Mouse (Mus musculus) gastrocnemius, postnatal 25 days (tissue): ENCODE results near the gene Naglu. TPM values are rescaled to one million over a fixed set of nuclear protein-coding genes. Genes with fewer than 3 reads are reported as not detected.

ENCODE experiments used
- DNase-seq: peaks from one replicate; pipeline ENCODE4 v3.0.0; 2022
- total RNA-seq, 2 experiments: library from RNA; stranded (reverse); gene quantifications; 1 replicate in 1 of 2; 2 replicates in 1 of 2; pipeline ENCODE4 v1.2.3; 2021

The Naglu gene
- total RNA-seq, 2 experiments from 2014 or later = 3.3 to 3.9 TPM

DNA sequence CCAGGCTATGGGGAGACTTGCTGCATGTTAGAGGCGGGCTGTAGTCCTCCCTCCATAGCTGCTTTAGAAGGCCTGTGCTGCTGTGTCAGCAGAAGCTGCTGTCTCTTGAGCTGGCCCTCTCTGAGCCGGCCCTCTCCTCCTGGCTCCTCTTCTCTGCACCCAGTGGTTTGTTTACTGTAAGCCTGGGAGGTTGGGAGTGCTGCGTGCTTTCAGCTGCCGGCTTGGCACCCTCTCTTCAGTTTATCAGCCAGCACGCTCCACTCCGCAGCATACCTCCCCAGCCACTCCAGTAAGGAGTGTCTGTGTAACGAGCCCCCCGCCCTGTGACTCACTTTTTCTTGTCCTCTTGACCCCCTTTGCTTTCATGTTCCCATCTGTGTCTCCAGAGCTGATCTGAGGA, 12.9 kb upstream of the Naglu start:
- DNase-seq = peak; percentile 72

DNA sequence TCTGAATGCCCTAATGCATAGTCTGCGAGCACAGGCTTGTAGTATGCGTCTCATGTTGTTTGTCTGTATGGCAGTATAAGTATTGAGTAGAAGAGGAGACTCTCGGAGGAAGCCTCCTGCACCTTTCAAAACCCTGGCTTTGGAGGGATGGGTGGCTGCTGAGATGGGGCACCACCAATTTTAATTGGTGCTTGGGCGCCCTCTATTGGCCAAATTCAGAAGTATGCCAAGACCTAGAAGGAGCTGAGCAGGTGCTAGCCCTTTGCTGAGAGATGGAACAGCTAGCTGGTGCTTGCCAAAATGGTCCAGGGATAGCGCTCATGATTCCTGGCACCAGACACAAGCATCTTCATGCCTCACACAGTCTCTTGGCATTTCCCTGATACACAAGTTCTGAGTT, 12.0 kb upstream of the Naglu start:
- DNase-seq = peak; percentile 82

DNA sequence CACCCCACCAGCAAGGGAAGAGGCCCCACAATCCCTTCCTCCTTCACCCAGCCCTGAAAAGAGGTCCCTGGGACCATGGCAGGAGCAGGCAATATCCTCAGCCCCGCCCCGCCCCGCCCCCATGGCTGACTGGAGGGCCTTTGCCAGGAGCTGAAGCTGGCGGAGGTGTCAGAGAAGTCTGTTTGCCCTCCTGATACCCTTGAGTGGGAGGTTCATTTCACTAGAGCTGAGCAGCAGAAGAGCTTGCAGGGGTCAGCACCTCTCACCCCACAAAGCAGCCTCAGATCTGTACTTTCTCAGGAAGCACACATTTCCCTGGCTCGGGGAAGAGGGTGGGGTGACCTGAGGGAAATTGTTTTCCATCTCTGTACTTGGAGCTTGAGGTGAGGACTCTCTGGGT, 11.1 kb upstream of the Naglu start:
- DNase-seq = peak; percentile 61

DNA sequence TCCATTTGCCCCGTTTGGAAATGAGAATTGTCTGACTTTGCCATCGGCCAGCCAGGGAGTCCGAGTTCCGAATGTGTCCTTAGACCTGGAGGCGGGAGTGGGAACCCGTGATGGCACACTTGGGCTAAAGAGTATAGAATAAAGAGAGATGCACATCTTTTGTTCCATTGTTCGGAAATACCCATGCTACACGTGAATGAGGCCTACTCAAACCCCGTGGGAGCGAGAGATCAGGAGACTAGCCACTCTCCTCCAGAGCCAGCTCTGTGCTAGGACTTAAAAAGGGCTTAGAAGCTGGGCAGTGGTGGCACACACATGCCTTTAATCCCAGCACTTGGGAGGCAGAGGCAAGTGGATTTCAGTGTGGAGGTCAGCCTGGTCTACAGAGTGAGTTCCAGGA, 10.3 kb upstream of the Naglu start:
- no peak for DNase-seq

DNA sequence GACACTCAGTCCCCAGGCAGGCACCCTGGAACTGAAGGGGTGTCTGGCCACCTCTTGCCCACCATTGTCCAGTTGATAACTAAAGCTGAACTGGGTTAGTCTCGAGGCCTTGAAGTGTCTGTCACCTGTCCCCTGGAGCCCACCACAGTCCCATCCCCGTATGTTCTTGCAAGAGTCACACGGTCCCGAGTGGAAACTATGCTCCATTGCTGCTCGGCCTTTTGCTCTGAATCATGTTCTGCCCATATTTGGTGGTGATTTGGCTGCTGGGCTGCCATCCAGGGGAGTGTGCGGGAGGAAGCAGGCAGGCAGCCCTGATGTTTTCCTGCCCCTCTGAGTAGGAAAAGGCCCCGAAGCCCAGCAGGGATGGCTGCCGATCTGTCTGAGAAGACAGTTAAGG, 9.7 kb upstream of the Naglu start:
- peak; percentile 77 for DNase-seq

DNA sequence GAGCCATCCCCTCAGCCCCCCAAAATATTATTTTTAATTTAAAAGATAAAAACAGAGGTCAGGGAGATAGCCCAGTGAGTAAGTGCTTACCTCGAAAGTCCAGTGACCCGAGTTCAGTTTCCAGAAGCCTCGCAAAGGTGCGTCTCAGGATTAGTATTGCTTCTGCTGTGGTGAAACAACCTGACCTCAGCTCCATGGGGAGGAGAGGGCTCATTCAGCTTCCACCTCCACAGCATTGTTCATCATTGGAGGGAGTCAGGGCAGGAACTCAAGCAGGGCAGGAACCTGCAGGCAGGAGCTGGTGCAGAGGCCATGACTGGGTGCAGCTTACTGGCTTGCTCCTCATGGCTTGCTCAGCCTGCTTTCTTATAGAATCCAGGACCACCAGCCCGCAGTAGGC, 8.8 kb upstream of the Naglu start:
- no peak for DNase-seq

DNA sequence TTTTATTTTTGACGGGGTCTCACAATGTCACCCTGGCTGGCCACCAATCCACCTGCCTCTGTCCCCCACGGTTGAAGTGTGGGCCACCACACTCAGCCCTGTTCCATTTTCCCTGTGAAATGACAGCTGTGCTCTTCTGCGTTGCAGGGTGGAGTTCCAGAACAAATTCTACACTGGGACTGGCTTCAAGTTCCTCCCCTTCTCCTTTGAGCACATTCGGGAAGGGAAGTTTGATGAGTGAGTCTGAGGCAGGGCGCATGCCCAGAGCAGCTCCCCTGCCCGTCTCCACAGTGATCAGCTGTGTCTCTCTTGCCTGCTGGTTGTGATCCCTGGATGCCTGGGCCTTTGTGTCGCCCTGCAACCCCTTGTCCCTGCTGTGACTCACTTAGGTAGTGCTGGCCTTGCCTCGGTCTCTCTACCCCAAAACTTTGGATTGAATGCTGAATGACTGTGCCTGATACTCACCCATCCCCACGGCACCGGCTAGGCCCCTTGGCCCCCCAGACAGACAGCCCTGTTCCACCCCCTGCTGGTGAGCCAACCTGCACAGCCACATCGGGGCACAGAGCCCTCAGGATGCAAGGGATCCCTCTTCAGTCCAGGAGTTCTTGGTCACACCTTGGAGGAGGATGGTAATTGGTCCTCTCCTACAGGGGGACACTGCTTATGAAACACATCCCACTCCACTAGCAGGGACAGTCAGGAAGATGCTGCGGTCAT, 7.5 kb upstream of the Naglu start:
- DNase-seq = peak; percentile 81

DNA sequence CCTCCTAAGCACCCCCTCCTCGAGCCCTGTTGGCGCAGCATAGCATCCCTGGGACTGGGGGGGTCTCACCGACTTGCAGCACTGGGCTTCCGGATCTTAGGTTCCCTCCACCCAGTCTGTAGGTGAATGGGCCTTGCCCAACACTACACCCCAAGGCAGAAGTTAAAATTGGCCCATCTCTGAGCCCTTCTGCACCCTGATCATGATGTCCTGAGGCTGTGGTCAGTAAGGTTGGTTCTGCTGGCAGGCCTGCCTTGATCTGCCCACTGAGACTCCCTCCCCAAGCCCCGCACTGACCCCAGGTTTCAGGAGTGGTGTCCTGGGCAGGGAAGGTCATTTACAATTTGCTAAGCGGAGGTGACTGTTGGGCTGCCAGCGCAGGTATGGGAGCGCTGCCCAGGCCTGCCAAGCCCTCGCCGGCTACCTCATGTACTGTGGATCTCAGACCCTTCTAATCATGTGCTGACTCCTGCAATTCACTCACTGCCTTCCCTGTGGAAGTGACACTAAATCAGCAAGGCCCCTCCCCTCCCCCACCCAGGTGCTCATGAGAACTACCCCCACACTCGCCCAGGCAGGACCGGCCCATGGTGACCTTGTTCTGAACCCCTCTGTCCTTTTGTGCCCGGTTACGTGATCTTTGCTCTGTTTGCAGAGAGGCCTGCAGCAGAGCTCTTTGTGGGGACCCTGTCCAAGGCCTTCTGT, 6.7 kb upstream of the Naglu start:
- peak; percentile 50 for DNase-seq

DNA sequence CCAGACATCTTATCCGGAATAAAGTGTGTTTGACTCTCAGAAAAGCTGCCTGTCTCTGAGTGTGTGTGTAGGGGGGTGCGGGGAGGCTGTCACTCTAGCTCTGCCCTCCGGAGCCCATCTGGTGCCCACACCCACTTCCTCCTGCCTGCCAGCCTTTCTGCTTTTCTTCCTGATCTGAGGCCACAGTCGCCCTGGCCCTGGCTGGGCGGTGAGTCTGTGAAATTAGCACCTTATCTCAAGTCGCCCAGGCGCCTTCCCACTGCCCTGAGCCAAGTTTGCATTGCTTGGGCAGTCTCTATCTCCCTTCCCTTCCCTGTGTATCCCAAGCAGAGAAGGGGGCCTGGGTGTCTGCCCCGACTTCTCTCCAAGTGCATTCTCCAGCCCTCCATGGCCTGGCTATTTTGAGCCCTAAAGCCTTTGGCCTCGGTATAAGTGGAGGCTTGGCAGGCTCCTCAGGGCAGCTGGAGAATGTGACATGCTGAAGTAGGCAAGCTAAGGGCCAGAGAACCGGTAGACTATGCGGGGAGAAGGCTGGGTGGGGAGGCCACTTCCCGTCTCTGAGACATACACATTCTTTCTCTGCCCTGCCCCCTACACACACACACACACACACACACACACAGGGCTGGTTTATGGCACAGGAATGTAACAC, 6.0 kb upstream of the Naglu start:
- DNase-seq = peak; percentile 78

DNA sequence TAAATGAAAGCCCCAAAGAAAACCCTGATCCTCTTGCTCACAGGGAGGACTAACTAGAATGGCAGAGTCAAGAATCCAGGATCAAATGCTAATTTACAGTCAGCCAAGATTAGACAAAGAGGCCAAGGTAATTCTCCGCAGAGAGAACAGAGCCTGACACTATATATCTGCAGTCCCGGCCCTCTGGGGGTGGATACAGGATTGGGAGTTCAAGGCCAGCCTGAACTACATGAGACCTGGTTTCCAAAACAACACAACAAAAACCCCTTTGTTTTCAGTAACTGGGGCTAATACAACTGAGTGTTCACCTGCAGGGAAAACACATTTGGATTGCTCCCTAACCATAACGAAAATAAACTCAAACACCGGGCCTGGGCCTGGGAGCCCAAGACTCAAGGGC, 5.3 kb upstream of the Naglu start:
- DNase-seq = no peak

DNA sequence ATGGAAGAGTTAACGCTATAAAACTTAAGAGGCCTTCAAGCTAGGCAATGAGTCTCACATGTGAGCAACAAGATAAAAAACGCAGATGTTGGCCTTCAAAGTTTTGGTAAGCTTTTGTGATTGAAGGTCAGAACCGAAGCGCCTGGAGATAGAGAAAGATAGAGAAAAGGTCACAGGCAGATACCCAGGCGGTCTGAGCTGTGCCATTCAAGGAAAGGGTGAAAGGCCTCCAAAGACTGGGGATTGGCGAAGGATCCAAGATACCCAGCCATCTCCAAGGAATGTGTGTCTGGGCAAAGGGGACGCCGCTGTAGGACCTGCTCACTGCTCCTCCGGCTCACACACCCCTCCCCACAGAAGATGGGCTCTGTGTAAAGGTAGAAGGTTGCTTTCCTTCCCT, 4.8 kb upstream of the Naglu start:
- no peak for DNase-seq

DNA sequence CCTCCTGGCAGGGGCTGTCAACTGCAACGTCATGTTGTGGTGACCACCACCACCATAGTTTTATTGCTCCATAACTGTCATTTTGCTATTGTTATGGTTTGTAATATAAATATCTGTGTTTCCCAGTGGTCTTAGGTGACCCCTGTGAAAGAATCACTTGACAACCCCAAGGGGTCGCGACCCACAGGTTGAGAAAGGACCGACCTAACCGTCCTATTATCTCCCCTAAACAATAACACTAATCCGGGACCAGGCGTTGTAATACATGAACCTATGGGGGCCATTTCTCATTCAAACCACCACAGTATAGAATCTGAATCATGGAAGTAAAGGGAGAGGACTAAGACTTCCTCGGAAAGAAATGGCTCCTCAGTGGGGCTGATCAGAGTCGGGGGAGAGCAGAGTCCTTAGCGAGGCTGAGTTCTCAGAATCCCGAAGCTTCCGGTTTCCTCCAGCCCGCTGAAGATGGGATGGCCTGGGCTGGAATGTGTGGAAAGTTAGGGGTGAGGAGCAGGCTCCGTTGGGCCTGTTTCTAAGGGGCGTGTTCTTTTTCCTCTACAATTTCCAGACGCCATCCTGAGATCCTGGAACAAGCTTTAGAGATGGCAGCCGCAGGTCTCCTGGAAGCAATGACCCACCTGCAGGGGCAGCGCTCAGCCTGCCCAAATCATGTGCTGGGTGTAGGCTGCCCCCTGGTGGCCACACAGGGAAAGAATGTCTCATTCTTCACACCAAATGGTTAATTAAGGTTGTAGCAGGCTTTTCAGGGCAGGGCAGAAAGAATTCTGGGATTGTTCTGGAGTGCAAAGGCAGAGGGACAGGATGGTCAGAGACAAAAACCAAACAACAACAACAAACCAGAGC, 3.0 kb upstream of the Naglu start:
- DNase-seq = peak; percentile 69

DNA sequence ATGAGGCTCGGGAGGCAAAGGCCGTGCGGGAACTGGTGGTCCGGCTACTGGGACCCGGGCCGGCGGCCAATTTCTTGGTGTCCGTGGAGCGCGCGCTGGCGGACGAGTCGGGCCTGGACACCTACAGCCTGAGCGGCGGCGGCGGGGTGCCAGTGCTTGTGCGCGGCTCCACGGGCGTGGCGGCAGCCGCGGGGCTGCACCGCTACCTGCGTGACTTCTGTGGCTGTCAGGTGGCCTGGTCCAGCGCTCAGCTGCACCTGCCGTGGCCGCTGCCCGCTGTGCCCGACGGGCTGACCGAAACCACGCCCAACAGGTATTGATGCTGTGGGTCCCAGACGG, 346 bp downstream of the Naglu start:
- no peak for DNase-seq

DNA sequence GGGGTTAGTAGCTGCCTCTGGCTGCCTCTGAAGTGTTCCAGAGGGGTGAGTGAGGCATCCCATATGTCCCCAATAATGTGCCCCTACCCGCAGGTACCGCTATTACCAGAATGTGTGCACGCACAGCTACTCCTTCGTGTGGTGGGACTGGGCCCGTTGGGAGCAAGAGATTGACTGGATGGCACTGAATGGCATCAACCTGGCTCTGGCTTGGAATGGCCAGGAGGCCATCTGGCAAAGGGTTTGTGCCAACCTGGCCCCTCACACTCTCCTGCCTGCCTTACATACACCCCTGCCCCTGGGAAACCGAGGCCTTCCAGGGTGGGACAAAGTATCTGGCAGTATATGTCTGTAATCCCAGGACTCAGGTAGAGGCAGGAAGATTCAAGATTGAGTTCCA, 1.2 kb downstream of the Naglu start:
- DNase-seq = no peak

DNA sequence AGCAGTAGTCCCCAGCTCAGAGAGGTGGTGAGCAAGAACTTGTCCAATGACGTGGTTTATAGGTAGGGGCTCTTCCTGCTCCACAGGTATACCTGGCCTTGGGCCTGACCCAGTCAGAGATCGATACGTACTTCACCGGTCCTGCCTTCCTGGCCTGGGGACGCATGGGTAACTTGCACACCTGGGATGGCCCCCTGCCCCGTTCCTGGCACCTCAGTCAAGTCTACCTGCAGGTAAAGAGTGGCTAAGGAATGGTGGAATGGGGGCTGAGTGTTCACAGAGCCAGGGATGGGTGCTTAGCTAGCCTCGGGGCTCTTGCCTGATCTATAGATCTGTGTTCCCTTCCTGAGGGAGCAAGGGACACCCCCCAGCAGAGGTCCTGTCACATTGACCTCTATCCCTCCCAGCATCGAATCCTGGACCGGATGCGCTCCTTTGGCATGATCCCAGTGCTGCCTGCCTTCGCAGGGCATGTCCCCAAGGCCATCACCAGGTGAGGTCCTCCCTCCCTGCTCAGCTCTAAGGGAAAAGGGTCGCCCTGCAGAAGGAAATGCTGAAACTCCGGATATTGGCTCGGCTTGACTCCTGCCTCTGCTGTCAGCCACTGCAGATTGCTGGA, 2.1 kb downstream of the Naglu start:
- no peak for DNase-seq

DNA sequence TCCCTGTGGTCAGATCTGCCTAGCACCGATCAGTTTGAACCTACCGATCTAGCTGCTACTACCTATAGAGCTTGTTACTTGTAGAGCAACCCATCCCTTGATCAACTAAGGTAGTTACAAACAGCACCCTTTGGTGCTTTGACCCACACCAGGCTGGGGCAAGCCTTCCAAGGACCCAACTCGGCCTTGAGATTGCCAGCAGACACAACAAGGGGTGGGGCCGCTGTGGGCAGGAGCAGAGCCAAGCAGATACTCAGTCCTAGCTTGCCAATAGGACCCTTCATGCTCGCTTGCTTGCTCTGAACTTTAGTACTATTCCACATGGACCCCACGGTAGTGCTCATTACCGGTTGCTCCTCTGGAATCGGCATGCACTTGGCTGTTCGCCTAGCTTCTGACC, 8.3 kb downstream of the Naglu start, which contains the start of gene Hsd17b1:
TSS of gene Hsd17b1 (plus strand) at position 291 of the 400 bp plus-strand sequence.
- no peak for DNase-seq

DNA sequence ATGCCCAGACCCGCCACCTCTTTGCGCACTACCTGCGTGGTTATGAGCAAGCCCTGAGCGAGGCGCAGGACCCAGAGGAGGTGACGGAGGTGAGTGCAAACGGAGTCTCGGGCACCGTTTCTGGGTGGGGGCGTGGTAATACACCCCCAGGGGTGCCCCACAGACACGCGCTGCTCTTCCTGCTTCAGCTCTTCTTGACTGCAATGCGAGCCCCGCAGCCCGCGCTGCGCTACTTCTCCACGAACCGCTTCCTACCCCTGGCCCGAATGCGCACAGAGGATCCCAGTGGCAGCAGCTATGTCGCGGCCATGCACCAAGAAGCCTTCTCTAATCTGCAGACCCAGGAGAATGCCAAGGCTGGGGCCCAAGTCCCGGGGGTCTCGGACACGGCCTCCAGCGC, 9.9 kb downstream of the Naglu start:
- no peak for DNase-seq

DNA sequence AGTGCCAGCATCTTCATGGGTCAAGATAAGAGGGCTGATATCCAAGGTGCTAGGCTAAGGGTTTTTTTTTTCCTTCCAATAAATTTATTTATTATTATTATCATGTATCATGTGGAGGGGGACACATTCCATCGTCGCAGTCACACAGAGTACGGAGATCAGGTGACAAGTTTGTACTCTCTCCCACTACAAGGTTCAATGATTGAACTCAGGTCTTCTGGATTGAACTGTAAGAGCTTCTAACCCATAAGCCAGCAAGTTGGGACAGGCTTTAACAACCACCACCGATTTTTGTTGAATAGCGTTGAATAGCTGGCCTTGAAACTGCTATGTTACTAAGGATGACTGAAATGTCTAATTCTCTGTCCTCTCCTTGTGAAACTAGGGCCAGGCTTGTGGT, 10.6 kb downstream of the Naglu start:
- no peak for DNase-seq

DNA sequence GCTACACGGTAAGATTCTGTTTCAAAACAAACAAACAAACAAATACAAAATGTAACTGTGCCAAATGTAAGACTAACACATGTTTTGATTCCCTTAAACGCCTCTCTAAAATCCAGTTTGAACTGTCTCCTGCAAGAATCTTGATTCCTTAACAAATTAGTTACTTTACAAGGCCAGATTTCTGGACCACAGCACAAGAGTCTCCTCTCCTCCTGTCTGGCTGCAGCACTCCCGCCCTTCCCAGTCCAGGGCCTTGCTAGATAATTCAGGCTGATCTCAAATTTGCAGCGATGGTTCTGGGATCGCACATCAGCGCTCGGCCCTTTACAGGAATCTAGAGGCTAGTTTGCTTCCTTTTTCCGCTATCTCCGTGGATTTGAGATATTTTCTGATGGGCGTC, 11.8 kb downstream of the Naglu start:
- DNase-seq = no peak

DNA sequence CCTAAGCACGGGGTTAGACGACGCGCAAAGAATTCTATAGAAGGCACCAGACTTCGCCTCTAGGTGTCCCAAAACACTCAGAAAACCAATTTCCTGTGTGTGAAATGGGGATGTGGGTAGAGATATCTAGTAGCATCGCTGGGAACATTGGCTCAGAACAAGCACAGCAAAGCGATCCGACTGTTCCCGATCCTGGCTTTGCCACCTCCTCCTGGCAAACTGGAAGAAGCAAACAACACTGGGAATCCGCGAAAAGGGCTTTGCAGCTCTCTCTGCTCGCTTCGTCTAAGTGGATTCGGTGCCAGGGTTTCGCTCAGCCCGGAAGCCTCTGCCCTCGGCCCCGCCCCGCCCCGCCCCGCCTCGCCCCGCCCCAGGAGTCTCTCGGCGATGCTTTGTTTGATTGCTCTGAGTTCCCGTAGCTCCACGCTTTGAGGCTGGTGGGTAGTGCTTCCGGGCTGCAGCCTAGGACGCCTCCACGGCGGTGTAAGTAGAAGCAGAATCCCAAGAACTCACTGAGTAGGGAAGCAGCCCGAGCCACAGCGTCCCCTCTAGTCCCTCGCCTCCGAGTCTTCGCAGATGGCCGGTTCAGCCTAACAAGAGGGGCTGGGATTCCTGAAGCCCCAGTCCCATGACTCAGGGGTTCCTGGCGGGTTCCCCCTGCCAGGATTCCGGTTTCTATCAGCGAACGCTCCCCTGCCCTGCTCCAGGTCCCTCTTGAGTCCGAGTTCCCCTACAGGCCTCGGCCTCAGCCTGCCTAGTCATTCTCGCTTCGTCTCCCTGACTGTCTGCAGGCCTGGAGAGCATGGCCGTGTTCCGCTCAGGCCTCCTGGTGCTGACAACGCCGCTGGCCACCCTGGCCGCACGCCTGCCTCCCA, 12.6 kb downstream of the Naglu start, which contains the start of gene Coasy:
TSS of gene Coasy (plus strand) at position 358 of the 875 bp plus-strand sequence.
- DNase-seq = peak; percentile 86
